Mouse (Mus musculus) spleen, postnatal 14 days (tissue): ENCODE measurements around the gene Dnajc13.

Experiments used
- DNase-seq, 2 experiments: peaks; one replicate each; pipeline ENCODE4 v3.0.0; 2021 to 2022; ENCODE audit warnings: low spot score in 2 of 2

Gene Dnajc13

GRCm38 (mm10) chr9:104254408-104255180 is 8.1 kb downstream of the Dnajc13 start:
- DNase-seq: no peak

GRCm38 (mm10) chr9:104252637-104253036 is 10.1 kb downstream of the Dnajc13 start:
- DNase-seq: no peak

- DNase-seq: no peak
These were observed 11.0 kb downstream of the Dnajc13 start for GRCm38 (mm10) chr9:104251687-104252086.

GRCm38 (mm10) chr9:104251111-104251510 is 11.6 kb downstream of the Dnajc13 start:
- DNase-seq: no peak

GRCm38 (mm10) chr9:104247307-104247987 is 15.3 kb downstream of the Dnajc13 start:
- DNase-seq: no peak

GRCm38 (mm10) chr9:104243799-104244466 is 18.8 kb downstream of the Dnajc13 start:
- DNase-seq: no peak

GRCm38 (mm10) chr9:104240146-104240545 is 22.6 kb downstream of the Dnajc13 start:
- no peak for DNase-seq

GRCm38 (mm10) chr9:104239076-104239475 is 23.7 kb downstream of the Dnajc13 start:
- no peak for DNase-seq

- no peak for DNase-seq
These were observed 26.3 kb downstream of the Dnajc13 start for GRCm38 (mm10) chr9:104236256-104236930.

GRCm38 (mm10) chr9:104235751-104236150 is 27.0 kb downstream of the Dnajc13 start:
- no peak for DNase-seq

- no peak for DNase-seq
These were observed 28.9 kb downstream of the Dnajc13 start for GRCm38 (mm10) chr9:104233815-104234214.

GRCm38 (mm10) chr9:104233060-104233459 is 29.7 kb downstream of the Dnajc13 start:
- no peak for DNase-seq

- no peak for DNase-seq
These were observed 30.7 kb downstream of the Dnajc13 start for GRCm38 (mm10) chr9:104232004-104232403.

- DNase-seq: no peak
These were observed 51.3 kb downstream of the Dnajc13 start for GRCm38 (mm10) chr9:104211402-104211801.

- DNase-seq: peak; percentile 12 to 35
These were observed 58.9 kb downstream of the Dnajc13 start for GRCm38 (mm10) chr9:104203851-104204250.

GRCm38 (mm10) chr9:104194528-104194927 is 68.2 kb downstream of the Dnajc13 start:
- DNase-seq: no peak

GRCm38 (mm10) chr9:104193900-104194299 is 68.8 kb downstream of the Dnajc13 start:
- no peak for DNase-seq

- no peak for DNase-seq
These were observed 69.4 kb downstream of the Dnajc13 start for GRCm38 (mm10) chr9:104193327-104193726.

- DNase-seq: no peak
These were observed 70.2 kb downstream of the Dnajc13 start for GRCm38 (mm10) chr9:104192513-104192912.

GRCm38 (mm10) chr9:104189657-104190056 is 73.1 kb downstream of the Dnajc13 start:
- DNase-seq: no peak

GRCm38 (mm10) chr9:104188704-104189103 is 74.0 kb downstream of the Dnajc13 start:
- DNase-seq: no peak

- no peak for DNase-seq
These were observed 75.7 kb downstream of the Dnajc13 start for GRCm38 (mm10) chr9:104187028-104187427.
